Mouse (Mus musculus) heart, embryonic 12.5 days (tissue): Measurements from ENCODE around the gene Adamtsl2. TPM values are rescaled to one million over a fixed set of nuclear protein-coding genes. Genes with fewer than 3 reads are reported as not detected.

Experiments
- ATAC-seq: fragments of 200-750 bp; cut with Nextera tagmentation; 2 replicates; pipeline ENCODE4 v1.8.0; 2017; ENCODE audit warnings: moderate TSS enrichment, moderate library complexity; ENCODE audit not compliant: insufficient number of reproducible peaks, low FRiP score
- H3K27ac ChIP-seq: fragments of 300-500 bp; sonication (generic); 2 replicates; pipeline ENCODE4 v1.5.1; 2016; ENCODE audit warnings: mild to moderate bottlenecking, moderate library complexity; ENCODE audit not compliant: poor library complexity, severe bottlenecking
- H3K27me3 ChIP-seq: fragments of 300-500 bp; sonication (generic); replicated peaks from 2 replicates; pipeline ENCODE4 v1.6.1; 2016; ENCODE audit warnings: mild to moderate bottlenecking, moderate library complexity
- H3K36me3 ChIP-seq: fragments of 300-500 bp; sonication (generic); 2 replicates; pipeline ENCODE4 v1.6.1; 2016; ENCODE audit warnings: mild to moderate bottlenecking, moderate library complexity
- H3K4me1 ChIP-seq: fragments of 300-500 bp; sonication (generic); replicated peaks from 2 replicates; pipeline ENCODE4 v1.6.1; 2016; ENCODE audit warnings: mild to moderate bottlenecking
- H3K4me2 ChIP-seq: fragments of 300-500 bp; sonication (generic); 2 replicates; pipeline ENCODE4 v1.6.1; 2016; ENCODE audit warnings: mild to moderate bottlenecking, moderate library complexity
- H3K4me3 ChIP-seq: fragments of 300-500 bp; sonication (generic); 2 replicates; pipeline ENCODE4 v1.5.1; 2016; ENCODE audit warnings: mild to moderate bottlenecking
- H3K9ac ChIP-seq: fragments of 300-500 bp; sonication (generic); 2 replicates; pipeline ENCODE4 v1.6.1; 2016; ENCODE audit warnings: mild to moderate bottlenecking, moderate library complexity
- H3K9me3 ChIP-seq: fragments of 300-500 bp; sonication (generic); replicated peaks from 2 replicates; pipeline ENCODE4 v1.6.1; 2016; ENCODE audit warnings: mild to moderate bottlenecking, moderate library complexity
- WGBS: fragments of 180-500 bp; shearing (Covaris S2); methylation state at CpG from one replicate; pipeline ENCODE4 v1.1.7; 2016; 5-methylcytosine and 5-hydroxymethylcytosine counted together
- polyA plus RNA-seq: library from polyadenylated mRNA; unstranded; fragments of >200 nt; fragmentation: Nextera tagmentation; extraction: Ambion mirVana; gene quantifications from 2 replicates; pipeline ENCODE4 v1.2.1, GENCODE M21; 2016

The Adamtsl2 gene
- polyA plus RNA-seq, 1 experiment from 2014 or later: 12.2 TPM

DNA sequence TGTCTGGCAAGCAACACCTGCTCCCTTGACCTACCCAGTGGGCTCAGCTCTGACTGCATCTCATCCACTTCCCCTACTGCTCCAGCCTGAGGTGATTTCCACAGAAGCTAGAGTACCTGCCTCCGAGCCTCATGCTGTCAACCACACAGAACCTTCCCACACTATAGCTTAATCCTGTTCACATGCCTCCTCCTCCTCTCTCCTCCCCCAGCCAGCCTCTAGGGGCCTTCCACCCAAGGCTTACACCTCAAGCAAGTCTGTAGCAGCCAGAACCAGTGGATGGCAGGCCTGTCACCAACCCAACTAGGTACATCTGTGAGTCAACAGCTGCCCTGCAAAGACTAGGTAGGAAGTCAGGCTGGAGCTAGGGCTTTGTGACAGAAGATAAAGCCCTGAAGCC, 57.6 kb downstream of the Adamtsl2 start:
- no peak for ATAC-seq
- Histone ChIP-seq H3K9ac (no peak overlapping the region), H3K27ac (no peak overlapping the region), H3K4me2 (no peak overlapping the region), H3K9me3 (no peaks in the 10 kb centered on the region), H3K36me3 (no peaks in the 10 kb centered on the region), H3K27me3 (peaks cover 65% of the 10 kb centered on the region), H3K4me3 (no peak overlapping the region), H3K4me1 (peaks cover 2% of the 10 kb centered on the region)
- 75% methylated on average over 1 of the region's 1 CpGs for WGBS

DNA sequence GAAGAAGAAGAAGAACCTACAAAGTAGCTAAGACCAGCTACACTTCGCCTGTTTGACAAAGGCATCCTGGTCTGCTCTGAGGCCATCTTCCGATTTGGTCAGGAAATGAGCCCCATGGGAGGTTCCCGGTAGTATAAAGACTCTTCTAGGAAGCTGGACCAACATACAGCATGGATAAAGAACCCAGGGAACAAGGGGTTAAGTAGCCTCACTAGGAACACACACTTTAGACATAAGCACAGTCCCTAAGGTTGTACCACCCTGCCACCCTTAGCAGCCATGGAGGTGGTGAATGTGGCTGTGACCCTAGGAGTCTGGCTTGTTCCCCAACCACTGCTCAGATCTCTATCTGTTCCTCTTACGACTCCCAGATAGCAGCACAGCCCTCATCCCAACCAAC, 59.2 kb downstream of the Adamtsl2 start:
- Histone ChIP-seq H3K36me3 (no peaks in the 10 kb centered on the region), H3K9ac (no peak overlapping the region), H3K4me1 (peaks cover 7% of the 10 kb centered on the region), H3K4me2 (no peak overlapping the region), H3K27ac (no peak overlapping the region), H3K27me3 (peaks cover 81% of the 10 kb centered on the region), H3K9me3 (no peaks in the 10 kb centered on the region), H3K4me3 (no peak overlapping the region)
- 52% methylated on average over 4 of the region's 4 CpGs for WGBS
- no peak for ATAC-seq

DNA sequence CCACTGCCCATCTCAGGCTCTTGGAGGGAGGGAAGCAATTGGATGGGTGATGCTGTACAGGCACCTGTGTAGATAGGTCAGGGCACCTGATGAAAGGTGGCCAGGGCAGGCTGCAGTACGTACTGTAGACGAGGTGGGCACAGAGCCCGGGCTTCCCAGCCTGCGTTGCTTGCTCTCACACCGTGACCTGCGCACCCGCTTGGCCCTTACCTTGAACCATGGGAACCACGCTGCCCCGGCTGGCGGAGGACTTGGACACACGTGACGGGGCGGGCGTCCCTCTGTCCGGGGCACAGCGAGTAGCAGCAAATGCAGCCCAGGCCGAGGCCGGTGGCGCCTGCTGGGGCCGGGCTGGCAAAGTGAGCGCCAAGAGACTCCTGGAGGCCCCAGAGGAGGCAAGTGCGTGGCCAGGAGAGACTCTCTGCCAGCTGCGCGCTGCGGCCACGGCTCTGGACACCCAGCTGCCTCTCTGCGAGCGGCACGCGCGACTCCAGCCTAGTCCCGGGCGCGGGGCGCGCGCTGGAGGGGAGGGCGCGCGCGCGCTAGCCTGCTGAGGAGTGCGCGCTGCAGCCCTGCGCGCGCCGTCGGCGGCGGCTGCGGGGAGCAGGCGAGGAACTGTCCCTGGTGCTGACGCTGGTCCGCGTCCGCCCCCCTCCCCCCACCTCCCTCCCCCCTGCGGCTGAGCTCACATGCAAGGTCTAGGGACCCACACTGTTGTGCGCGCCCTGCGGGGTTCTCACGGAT, 62.9 kb downstream of the Adamtsl2 start, which contains the start of gene Fam163b:
Gene Fam163b (minus strand): TSS at position 542 of the 744 bp plus-strand sequence.
- peaks cover 77% of the 10 kb centered on the region for H3K27me3 ChIP-seq
- peaks cover 7% of the 10 kb centered on the region for H3K4me1 ChIP-seq
- peak; percentile 42; the same call in 1 of the 2 replicates for ATAC-seq
- H3K4me3 ChIP-seq: peak within 1 kb of the TSS; percentile 52
- no peaks in the 10 kb centered on the region for H3K9me3 ChIP-seq
- H3K27ac ChIP-seq: no peak within 1 kb of the TSS
- peak within 1 kb of the TSS; percentile 16 for H3K9ac ChIP-seq
- H3K36me3 ChIP-seq: no peaks in the 10 kb centered on the region
- WGBS: 1% methylated on average over 62 of the region's 62 CpGs
- peak within 1 kb of the TSS; percentile 92 for H3K4me2 ChIP-seq

DNA sequence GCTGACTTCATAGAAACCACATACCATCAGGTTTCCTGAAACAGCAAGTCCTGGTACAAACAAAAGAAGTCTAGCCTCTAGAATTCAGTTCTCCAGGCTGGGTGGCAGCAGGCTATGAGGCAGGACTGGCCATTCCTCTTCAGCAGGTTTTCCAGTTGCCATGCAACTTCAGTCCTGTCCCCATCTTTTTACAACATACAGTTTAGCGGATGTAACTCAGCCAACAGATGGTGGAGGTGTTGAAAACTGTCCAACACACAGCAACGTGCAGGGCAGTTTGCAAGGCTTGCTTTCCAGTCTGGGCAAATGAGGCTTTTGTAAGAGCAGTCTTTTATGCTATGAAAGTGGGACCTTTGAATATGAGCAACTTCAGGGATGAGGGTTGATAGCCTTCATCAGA, 65.8 kb downstream of the Adamtsl2 start:
- peaks cover 16% of the 10 kb centered on the region for H3K4me1 ChIP-seq
- H3K4me3 ChIP-seq: no peak overlapping the region
- no peak overlapping the region for H3K27ac ChIP-seq
- peaks cover 60% of the 10 kb centered on the region for H3K27me3 ChIP-seq
- H3K9me3 ChIP-seq: no peaks in the 10 kb centered on the region
- H3K36me3 ChIP-seq: no peaks in the 10 kb centered on the region
- no peak overlapping the region for H3K9ac ChIP-seq
- WGBS: 49% methylated on average over 2 of the region's 2 CpGs
- no peak overlapping the region for H3K4me2 ChIP-seq
- no peak for ATAC-seq

DNA sequence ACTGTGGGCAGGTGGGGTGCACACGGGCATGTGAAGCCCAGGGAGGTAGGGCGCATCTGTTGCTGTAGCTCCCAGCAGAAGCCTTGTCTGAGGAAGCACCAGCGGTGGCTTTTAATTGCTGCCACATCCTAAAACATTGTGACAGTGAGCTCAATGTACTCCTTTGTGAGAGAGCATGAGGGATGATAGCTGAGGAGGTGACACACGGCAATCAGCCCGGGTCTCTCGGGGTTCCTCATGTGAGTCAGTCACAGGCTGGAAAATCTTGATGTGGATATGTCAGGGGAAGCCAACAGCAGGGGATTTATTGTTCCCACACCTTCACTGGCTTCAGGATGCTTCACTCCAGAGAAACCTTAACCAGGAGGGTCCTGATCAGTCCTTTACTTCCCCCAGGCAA, 67.7 kb downstream of the Adamtsl2 start:
- H3K27me3 ChIP-seq: peaks cover 49% of the 10 kb centered on the region
- H3K4me1 ChIP-seq: peaks cover 15% of the 10 kb centered on the region
- H3K4me3 ChIP-seq: no peak overlapping the region
- H3K4me2 ChIP-seq: no peak overlapping the region
- no peak overlapping the region for H3K9ac ChIP-seq
- 78% methylated on average over 6 of the region's 6 CpGs for WGBS
- H3K27ac ChIP-seq: no peak overlapping the region
- no peaks in the 10 kb centered on the region for H3K9me3 ChIP-seq
- H3K36me3 ChIP-seq: no peaks in the 10 kb centered on the region
- ATAC-seq: no peak

DNA sequence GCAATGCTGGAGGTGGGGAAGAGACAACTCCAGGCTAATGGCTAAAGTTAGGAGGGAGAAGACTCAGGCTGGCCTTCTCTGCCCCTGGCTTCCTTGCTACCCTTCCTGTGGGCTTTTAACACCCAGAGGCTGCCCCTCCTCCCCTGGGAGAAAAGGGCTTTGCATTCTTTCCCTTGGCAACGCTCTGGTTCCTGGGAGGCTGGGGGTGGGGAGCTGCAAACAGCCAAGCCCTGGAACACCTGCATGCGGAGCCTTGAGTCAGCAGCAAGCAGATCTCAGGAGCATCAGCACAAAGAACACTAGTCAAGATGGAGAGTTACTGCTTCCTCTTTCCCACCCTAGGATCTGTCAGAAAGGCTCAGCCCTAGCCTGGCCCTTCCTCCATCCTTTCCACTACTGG, 70.3 kb downstream of the Adamtsl2 start:
- no peak overlapping the region for H3K4me2 ChIP-seq
- ATAC-seq: no peak
- H3K4me1 ChIP-seq: peaks cover 10% of the 10 kb centered on the region
- no peak overlapping the region for H3K4me3 ChIP-seq
- H3K36me3 ChIP-seq: no peaks in the 10 kb centered on the region
- no peak overlapping the region for H3K27ac ChIP-seq
- H3K9me3 ChIP-seq: no peaks in the 10 kb centered on the region
- no peak overlapping the region for H3K9ac ChIP-seq
- H3K27me3 ChIP-seq: peaks cover 28% of the 10 kb centered on the region
- 8% methylated on average over 2 of the region's 2 CpGs for WGBS

DNA sequence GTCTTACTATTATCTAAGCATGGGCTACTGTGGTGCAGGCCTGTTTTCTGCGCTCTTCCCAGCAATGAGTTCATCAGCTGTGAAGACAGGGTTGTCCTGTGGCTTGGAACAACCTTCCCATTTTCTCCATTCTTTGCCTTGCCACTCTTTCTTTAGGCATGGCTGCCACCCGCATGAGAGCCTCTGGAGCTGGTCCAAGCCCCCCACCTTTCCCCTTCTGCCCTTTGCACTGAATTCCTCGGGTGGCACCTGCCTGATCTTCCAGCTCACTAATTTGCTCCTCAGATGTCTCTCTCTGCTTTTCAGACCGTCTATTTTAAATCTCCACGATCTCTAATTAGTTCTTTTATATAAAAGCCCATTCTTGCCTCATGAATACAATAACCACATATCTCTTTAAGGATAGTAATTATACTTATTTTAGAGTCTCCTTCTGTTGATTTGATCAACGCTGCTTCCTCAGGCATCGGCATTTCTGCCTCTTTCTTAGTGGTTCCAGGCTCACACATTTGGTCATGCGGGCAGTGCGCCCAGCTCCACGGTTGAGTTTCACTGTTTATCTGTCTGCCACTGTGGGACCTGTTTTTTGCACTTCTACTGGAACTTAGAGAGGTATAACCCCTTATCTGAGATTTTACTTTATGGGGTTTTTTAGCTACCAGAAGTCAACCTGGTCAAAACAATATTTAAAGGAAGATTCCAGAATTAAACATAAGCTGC, 75.4 kb downstream of the Adamtsl2 start:
- Histone ChIP-seq H3K4me1 (peaks cover 4% of the 10 kb centered on the region; the same call in 1 of the 2 replicates), H3K4me3 (no peak overlapping the region), H3K9me3 (no peaks in the 10 kb centered on the region), H3K36me3 (no peaks in the 10 kb centered on the region), H3K27me3 (peaks cover 12% of the 10 kb centered on the region), H3K9ac (no peak overlapping the region), H3K27ac (no peak overlapping the region), H3K4me2 (no peak overlapping the region)
- 76% methylated on average over 10 of the region's 10 CpGs for WGBS
- ATAC-seq: no peak

DNA sequence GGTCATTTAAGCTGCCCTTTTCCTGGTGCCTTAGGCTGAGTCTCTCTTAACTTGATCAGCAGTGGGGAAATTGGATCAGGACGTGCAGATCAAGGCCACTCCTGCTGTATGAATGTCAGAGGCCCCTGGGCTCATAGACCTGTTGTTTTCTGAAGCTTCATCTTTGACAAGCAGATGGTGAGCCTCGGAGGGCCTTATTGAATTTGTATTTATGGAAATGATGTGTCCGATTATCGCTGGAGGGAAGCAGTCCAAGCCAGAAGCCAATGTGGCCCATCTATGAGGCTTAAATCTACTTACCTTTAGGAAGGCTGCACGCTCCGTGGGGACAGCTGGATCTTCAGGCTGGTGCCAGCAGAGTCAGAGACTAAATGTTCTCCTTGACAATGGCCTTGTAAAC, 77.4 kb downstream of the Adamtsl2 start:
- 72% methylated on average over 6 of the region's 6 CpGs for WGBS
- H3K27me3 ChIP-seq: peaks cover 4% of the 10 kb centered on the region

More for the DNA sequence above, 77.4 kb downstream of the Adamtsl2 start:
- Histone ChIP-seq H3K4me2 (no peak overlapping the region), H3K27ac (no peak overlapping the region), H3K4me1 (no peaks in the 10 kb centered on the region), H3K9ac (no peak overlapping the region), H3K4me3 (no peak overlapping the region), H3K36me3 (no peaks in the 10 kb centered on the region), H3K9me3 (no peaks in the 10 kb centered on the region)
- ATAC-seq: no peak

Other genes starting within 250 kb of the Adamtsl2 start
- not detected in 2 replicates for gene Abo, start 214.4 kb upstream of the Adamtsl2 start, polyA plus RNA-seq
- 16.0 and 18.6 TPM in 2 replicates for gene Surf6, start 176.5 kb upstream of the Adamtsl2 start, polyA plus RNA-seq
- 38.4 and 38.9 TPM in 2 replicates for gene Med22, start 168.7 kb upstream of the Adamtsl2 start, polyA plus RNA-seq
- 333 and 341 TPM in 2 replicates for gene Rpl7a, start 168.6 kb upstream of the Adamtsl2 start, polyA plus RNA-seq
- gene Surf2, start 163.0 kb upstream of the Adamtsl2 start, polyA plus RNA-seq: 30.5 and 31.4 TPM in 2 replicates
- 39.2 and 40.5 TPM in 2 replicates for gene Surf1, start 162.8 kb upstream of the Adamtsl2 start, polyA plus RNA-seq
- gene Surf4, start 145.5 kb upstream of the Adamtsl2 start, polyA plus RNA-seq: 202 and 205 TPM in 2 replicates
- gene Stkld1, start 145.3 kb upstream of the Adamtsl2 start, polyA plus RNA-seq: 0.19 and 0.20 TPM in 2 replicates
- gene Rexo4, start 115.0 kb upstream of the Adamtsl2 start, polyA plus RNA-seq: 27.7 and 29.6 TPM in 2 replicates
- not detected in 2 replicates for gene Adamts13, start 106.0 kb upstream of the Adamtsl2 start, polyA plus RNA-seq
- gene Cacfd1, start 69.5 kb upstream of the Adamtsl2 start, polyA plus RNA-seq: 40.0 and 41.6 TPM in 2 replicates
- gene Slc2a6, start 51.4 kb upstream of the Adamtsl2 start, polyA plus RNA-seq: 0.10 and 0.47 TPM in 2 replicates
- gene Mymk, start 7.2 kb upstream of the Adamtsl2 start, polyA plus RNA-seq: 0.17 and 0.18 TPM in 2 replicates
- 0.50 and 0.56 TPM in 2 replicates for gene Fam163b, start 63.1 kb downstream of the Adamtsl2 start, polyA plus RNA-seq
- gene Dbh, start 85.9 kb downstream of the Adamtsl2 start, polyA plus RNA-seq: 0.15 and 0.28 TPM in 2 replicates
- 19.0 and 22.5 TPM in 2 replicates for gene Sardh, start 169.0 kb downstream of the Adamtsl2 start, polyA plus RNA-seq